Mouse (Mus musculus) macrophage (primary cell): ENCODE data around the gene Vav2. TPM values are rescaled to one million over a fixed set of nuclear protein-coding genes. Genes with fewer than 3 reads are reported as not detected.

Source experiments
- H3K27ac ChIP-seq: fragments of 350-480 bp; formaldehyde crosslinking; 2 replicates; pipeline ENCODE4 v1.9.0; 2021
- H3K36me3 ChIP-seq: fragments of 350-480 bp; formaldehyde crosslinking; 2 replicates; pipeline ENCODE4 v1.9.0; 2021; ENCODE audit errors: inconsistent target
- H3K4me3 ChIP-seq: fragments of 350-480 bp; formaldehyde crosslinking; 2 replicates; pipeline ENCODE4 v1.9.0; 2021; ENCODE audit errors: inconsistent target
- H3K79me2 ChIP-seq: fragments of 350-480 bp; formaldehyde crosslinking; 2 replicates; pipeline ENCODE4 v1.9.0; 2021; ENCODE audit errors: inconsistent target
- WGBS: methylation state at CpG from one replicate; pipeline ENCODE4 v1.1.7; 2026; ENCODE audit warnings: inconsistent platforms; ENCODE audit not compliant: missing documents; 5-methylcytosine and 5-hydroxymethylcytosine counted together
- polyA plus RNA-seq: library from polyadenylated mRNA; stranded (reverse); fragments of 250-400 nt; gene quantifications from 3 replicates; pipeline ENCODE4 v1.2.4, GENCODE M21; 2018; ENCODE audit warnings: inconsistent platforms
- total RNA-seq, 78 experiments: library from RNA; depleted of rRNA; stranded (reverse); fragments of 250-400 nt; gene quantifications; 1 replicate in 9 of 78; 2 replicates in 24 of 78; 3 replicates in 43 of 78; 4 replicates in 2 of 78; pipeline ENCODE4 v1.2.4; 2018; ENCODE audit warnings: inconsistent platforms in 56 of 78

Gene Vav2
- total RNA-seq (2018; cell fraction: chromatin; rRNA removed) = 100 to 1,000 TPM in 16 of 26 experiments, 10 to 100 TPM in 10; 23.1 to 149 (median 116) TPM
- 10 to 100 TPM; 20.9 to 53.1 (median 35.9) TPM for total RNA-seq (2018; cell fraction: cytosol; rRNA removed)
- total RNA-seq (2018; cell fraction: nucleus; rRNA removed) = 100 to 1,000 TPM in 1 of 26 experiments, 10 to 100 TPM in 25; 20.9 to 101 (median 75.0) TPM
- 18.3 to 31.2 TPM (median 24.0 TPM) in 3 replicates for polyA plus RNA-seq

DNA sequence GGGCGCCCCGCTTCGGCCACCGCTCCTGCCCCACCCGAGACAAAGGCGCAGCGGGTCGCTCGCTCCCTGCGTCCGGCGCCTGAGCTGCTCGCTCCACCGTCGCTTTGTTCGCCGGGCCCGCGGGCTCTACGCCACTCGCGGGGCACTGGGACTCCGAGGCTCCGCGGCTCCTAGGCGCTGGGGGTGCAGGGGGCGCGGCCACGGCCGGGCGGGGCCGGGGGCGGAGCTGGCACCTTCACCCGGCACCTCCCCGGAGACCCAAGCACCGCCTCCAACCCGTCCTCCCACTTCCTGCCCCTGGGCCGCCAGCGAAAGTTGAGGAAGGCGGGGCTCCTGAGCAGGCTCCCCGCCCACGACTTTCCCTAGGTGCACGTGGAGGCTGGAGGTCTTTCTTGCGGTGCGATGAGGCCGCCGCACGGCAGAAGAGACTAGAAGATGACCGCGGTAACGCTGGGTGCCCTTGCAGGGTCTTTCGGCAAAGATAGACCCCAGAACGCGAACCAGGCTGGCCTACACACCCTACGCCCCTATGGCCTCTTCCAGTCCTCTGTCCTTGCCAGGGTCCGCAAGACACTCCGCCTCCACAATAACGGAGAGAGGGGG lies at the start of gene Vav2:
Gene Vav2 (minus strand): TSS at position 179 of the 603 bp plus-strand sequence.
- H3K27ac ChIP-seq = no peak within 1 kb of the TSS
- 2% methylated on average over 57 of the region's 58 CpGs for WGBS

DNA sequence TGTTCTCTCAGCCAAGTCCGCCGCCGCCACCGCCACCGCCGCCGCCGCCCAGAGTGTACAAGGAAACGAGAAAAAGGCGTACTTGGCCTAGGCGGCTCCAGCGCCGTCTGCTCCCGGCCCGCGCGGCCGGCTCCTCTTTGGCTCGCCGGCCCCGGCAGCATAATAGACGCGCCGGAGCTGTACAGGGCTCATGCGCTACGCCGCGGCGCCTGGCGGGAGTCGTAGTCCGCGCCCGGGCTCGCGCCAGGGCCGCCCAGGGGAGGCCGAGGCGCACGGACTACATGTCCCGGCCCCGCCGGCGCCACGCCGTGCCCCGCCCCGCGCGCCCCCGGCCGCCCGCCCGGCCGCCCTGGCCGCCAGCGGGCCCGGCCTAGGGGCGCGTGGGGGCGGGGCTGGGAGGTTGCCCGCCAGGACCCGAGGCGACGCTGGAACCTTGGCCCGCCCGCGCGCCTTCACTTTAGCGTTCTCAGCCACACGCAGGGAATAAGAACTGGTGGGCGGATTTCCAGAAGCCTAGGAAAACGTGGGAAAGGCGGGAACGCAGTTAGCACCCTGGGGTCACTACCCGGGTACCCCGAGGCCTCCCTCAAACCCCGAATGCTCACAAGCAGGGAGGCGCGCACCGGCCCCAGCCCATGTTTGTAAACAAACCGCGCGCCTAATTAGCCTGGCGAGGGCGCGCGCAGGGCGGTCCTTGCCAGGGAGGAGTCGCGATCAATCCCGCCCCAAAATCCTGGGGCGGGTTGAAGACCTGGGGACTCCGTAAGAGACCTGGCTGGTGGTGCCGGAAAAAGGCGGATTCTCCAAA lies 48.9 kb upstream of the Vav2 start:
- WGBS = under 1% methylated on average over 63 of the region's 96 CpGs
- Histone ChIP-seq H3K4me3 (peak overlapping the region; percentile 55), H3K79me2 (peaks cover 41% of the 10 kb centered on the region), H3K36me3 (no peaks in the 10 kb centered on the region), H3K27ac (peak overlapping the region; percentile 58)

More for the DNA sequence above, at the start of gene Vav2:
- peak within 1 kb of the TSS; percentile 40 for H3K4me3 ChIP-seq
- peaks cover 40% of the 10 kb centered on the region for H3K79me2 ChIP-seq
- H3K36me3 ChIP-seq = no peaks in the 10 kb centered on the region

DNA sequence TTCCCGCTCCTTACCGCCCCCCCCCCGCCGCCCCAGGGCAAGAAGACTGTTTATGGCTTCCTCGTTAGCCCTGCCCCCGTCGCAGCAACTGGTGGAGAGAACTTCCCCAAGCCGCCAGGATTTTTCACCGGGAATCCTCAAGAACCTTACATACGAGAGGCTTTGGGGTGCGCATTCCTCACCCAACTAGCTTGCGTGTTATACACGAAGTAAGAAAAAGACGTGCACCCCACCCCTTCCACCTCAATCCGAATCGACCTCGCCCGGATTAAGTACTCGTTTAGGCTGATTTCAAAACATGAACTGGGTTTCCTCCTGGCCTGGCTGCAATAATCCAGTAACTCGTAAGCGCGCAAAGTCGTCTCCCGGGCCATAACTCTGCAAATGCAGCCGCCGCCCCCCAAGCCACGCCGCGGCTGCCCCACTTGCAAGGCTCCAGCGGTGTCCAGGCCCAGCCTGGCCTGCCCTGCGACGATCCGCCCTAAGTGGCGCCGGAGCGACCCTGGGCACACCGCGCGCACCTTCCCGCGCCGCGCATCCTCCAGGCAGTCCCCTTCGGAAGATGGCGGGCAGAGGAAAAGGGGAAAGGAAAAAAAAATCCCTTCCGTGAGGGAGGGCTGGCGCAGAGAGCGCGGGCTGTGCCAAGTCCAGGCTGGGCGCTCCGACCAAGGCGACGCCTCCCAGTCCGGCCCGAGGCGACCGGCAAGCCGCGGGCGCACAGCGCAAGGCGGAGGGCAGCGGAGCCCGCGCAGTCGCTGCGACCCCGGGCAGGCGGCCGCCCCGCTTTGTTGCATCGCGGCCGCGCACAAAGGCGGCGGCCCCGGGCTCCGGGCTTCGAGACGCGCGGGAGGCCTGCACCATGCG lies 48.0 kb upstream of the Vav2 start:
- 3% methylated on average over 75 of the region's 84 CpGs for WGBS
- peak overlapping the region; percentile 28 for H3K27ac ChIP-seq
- peak overlapping the region; percentile 63 for H3K4me3 ChIP-seq
- H3K79me2 ChIP-seq = peaks cover 50% of the 10 kb centered on the region
- no peaks in the 10 kb centered on the region for H3K36me3 ChIP-seq

DNA sequence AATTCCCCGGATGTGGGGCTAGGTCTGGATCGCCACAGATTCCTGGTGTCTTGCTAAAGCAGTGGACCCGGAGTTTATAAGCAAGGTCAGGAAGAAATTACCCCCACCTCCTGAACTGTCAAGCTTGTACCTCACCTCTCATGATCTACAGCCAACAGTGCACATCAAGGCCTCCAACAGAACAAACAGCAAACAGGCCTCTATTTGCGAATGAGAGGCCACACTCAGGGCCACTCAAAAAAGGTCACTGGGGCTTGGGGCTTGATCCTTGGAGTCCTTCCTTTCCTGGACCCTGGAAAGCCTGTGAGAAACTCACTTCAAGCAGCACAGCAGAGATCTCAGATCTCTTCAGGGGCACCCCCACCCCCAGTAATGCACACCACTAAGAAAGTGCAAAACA lies 47.1 kb upstream of the Vav2 start:
- Histone ChIP-seq H3K36me3 (no peaks in the 10 kb centered on the region), H3K4me3 (peak overlapping the region; percentile 63), H3K27ac (0 out of 2 replicates have a peak overlapping the region, but pooled peaks have one; percentile 28), H3K79me2 (peaks cover 59% of the 10 kb centered on the region)
- WGBS = 70% methylated on average over 4 of the region's 4 CpGs

DNA sequence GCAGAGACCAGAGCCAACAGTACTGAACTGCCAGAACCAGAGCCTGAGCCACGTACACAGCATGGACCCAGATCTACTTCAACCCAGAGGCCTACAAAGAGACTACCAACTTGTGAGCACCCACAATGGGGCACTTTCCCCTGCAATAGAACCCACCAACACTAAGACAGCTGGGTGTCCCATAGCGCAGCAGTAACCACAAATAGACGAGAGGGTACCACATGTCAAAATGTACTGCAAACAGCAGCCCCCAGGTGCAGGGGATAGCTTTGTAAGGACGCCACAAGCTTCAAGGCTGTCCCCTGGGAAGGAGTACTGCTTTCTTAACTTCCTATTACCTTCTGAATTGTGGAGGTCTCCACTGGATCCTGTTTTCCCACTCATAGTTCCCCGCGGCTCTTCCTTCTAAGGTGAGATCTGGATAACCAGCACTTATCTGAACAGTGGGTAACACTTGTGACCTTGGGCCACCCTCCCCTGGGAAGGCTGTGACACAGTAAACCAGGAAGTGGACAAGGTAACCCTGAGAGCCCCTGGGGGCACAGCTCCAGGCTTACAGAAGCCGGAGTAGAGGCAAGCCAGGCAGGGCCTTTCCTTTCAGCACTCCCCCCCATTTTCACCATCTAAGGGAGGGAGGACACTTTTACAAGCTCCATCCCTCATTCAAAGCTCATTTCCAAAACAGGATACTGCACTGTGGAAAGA lies 46.4 kb upstream of the Vav2 start:
- Histone ChIP-seq H3K4me3 (no peak overlapping the region), H3K36me3 (no peaks in the 10 kb centered on the region), H3K79me2 (peaks cover 66% of the 10 kb centered on the region), H3K27ac (no peak overlapping the region)
- 78% methylated on average over 7 of the region's 7 CpGs for WGBS

DNA sequence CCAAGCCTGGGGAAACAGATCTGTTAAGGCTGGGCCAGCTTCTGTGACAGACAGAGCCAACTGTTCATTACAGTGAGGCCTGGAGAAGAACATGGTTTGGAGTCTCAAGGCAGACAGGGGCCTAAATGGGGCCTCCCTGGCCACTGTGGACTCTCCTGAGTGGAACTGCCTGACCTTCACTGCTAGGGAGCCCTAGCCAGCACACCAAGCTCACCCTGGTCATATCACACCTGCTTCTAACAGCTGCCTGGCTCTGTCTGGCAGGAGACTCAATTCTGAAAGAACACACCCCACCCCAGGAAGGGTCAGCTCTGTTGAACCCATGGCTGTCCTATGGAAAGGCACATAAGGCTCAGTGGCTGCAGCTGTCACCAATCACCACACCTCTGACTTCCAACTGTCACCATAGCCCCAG lies 44.3 kb upstream of the Vav2 start:
- Histone ChIP-seq H3K79me2 (peaks cover 86% of the 10 kb centered on the region), H3K4me3 (no peak overlapping the region), H3K36me3 (no peaks in the 10 kb centered on the region), H3K27ac (no peak overlapping the region)

DNA sequence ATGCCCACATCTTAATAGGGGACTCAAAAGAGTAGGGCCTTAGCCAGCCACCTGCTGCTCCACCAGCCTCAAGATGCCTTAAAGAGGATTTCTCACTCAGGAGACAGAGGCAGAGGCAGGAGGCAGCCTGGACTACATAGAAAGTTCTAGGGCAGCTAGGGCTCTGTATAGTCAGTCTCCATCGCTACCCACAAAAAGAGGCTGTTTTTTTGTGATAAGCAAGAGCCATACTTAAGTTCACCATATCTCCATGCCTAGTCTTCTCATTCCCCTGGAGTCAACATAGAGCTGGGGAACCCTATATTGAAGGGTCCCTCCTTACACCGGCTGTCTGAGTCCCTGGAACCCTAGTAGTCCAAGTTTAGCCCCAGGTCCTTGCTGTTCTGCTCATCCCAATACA lies 43.7 kb upstream of the Vav2 start:
- Histone ChIP-seq H3K27ac (no peak overlapping the region), H3K36me3 (no peaks in the 10 kb centered on the region), H3K4me3 (no peak overlapping the region), H3K79me2 (peaks cover 93% of the 10 kb centered on the region)
- 97% methylated on average over 2 of the region's 2 CpGs for WGBS

DNA sequence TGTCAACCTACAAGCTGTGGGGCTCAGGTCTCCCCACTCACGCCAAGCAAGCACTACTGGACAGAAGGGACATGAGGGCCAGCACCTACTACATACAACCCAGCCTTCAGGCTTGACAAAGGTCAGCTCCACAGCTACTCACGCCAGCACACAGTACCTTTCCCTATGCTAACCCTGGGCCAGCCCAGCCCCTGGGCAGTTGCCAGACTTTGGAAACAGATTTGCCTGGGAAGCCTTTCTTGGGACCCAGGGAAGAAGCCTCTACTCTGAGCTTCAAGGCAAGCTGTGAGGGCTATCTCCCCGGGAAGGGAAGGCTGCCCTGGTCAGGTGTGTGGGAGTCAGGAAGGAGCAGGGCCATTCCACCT lies 43.1 kb upstream of the Vav2 start:
- no peaks in the 10 kb centered on the region for H3K36me3 ChIP-seq
- H3K4me3 ChIP-seq = no peak overlapping the region
- peaks cover 98% of the 10 kb centered on the region for H3K79me2 ChIP-seq
- no peak overlapping the region for H3K27ac ChIP-seq
- WGBS = 85% methylated on average over 3 of the region's 3 CpGs

DNA sequence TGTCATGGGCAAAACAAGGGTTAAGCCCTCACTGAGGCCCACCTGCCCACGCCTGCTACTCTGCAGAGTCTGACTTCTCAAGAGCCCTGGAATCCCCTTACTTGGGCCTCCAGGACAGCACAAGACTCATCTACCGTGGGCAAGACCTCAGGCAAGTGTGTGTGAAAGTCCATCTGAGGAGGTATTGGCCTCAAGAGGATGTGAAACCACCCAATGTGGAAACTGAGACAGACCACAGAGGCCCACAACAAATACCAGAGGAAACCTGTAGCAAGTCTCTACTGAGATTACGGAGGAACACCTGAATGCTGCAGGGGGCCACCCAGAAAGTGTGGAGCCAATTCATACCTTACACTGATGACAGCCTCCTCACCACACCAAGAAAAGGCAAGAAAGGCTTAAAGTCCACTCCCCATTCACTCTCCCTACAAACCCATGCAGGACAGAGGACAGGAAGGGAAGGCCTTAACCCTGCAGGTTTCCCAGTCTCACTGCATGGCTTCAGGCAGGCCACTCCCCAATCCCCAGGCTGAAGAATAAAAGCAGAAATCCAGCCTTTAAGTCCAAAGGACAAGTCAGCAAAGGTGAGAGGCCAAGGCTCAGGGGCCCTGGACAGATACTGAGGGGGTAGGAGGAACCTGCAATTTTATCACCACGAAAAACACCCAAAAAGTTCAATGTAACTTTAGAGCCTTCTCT lies 42.6 kb upstream of the Vav2 start:
- H3K27ac ChIP-seq = no peak overlapping the region
- peaks cover 2% of the 10 kb centered on the region; the same call in 1 of the 2 replicates for H3K36me3 ChIP-seq
- H3K79me2 ChIP-seq = peaks cover 100% of the 10 kb centered on the region
- H3K4me3 ChIP-seq = no peak overlapping the region
- 58% methylated on average over 4 of the region's 4 CpGs for WGBS

DNA sequence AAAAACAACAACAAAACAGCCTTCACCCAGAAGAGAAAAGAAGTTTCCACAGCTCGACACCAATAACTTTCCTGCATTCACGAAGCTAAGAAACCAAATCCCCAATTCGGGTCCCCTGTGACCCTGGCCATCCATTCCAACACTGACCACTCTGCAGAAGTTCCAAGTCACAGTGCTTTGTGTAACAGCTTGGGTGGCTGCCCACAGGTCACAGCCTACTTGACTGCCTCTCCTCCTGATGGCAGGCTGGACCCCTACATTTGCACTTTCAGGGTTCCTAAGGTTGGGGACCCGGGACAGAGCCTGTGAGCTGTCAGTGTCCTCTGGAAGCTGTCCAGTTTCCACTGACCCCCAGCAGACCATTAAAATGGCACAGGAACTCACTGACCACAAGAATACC lies 36.1 kb upstream of the Vav2 start:
- WGBS = 100% methylated on average over 4 of the region's 4 CpGs
- peaks cover 56% of the 10 kb centered on the region for H3K36me3 ChIP-seq

DNA sequence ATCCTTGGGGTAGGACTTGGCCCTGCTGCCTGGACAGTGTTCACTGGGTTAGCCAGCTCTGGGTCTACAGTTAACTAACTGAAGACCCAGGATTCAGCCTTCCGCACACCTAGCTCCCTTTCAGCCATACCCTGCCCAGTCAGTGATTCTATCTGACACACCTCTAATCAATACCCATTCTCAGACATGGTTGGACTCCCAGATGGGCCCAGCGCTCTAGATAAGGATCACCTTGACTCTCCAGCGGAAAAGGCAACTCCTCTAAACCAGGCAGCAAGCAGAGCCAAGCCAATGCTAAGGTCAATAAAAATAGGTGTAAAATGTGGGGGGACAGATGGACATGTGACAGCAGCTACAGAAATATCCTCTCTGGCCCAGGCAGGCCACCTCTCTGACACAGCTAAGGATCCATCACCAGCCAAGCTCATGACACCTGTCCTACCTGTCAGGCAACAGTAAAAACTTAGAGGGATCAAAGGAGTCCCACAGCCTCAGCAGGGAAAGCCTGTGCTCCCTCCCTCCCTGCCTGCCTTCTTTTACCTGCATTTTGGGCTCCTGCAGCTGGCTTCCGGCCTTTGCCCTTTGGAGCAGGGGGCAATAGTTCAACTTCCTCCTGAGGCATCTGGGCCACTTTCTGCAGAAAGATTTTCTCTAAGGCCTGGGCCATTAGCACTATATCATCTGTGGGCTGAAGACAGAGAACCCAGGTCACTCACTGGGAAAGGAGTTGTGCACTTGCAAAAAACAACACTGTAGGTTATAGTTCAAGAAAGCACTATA lies 35.2 kb upstream of the Vav2 start:
- 91% methylated on average over 4 of the region's 4 CpGs for WGBS
- H3K4me3 ChIP-seq = no peak overlapping the region
- no peak overlapping the region for H3K27ac ChIP-seq
- H3K36me3 ChIP-seq = peaks cover 65% of the 10 kb centered on the region
- H3K79me2 ChIP-seq = peaks cover 37% of the 10 kb centered on the region

More for the DNA sequence above, 36.1 kb upstream of the Vav2 start:
- Histone ChIP-seq H3K79me2 (peaks cover 45% of the 10 kb centered on the region), H3K27ac (no peak overlapping the region), H3K4me3 (no peak overlapping the region)

DNA sequence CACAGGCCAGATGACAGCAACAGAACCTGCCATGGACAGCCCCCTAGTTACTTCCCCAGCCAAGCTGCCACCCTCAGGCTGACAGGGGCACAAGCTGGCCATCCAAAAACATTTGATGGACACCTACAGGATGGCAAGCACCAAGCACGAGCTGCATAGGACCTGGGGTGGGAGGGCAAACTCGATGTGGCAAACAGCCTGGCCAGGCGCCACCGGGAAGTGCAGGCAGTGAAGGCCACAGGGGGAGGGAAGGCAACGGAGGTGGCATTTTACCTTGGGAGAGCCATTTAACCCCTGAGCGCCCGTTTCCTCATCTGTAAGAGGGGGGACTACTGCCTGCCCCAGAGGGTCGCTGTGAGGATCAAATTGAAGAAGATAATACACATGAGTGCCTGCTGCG lies 33.8 kb upstream of the Vav2 start:
- H3K4me3 ChIP-seq = no peak overlapping the region
- H3K36me3 ChIP-seq = peaks cover 77% of the 10 kb centered on the region
- peaks cover 23% of the 10 kb centered on the region for H3K79me2 ChIP-seq
- no peak overlapping the region for H3K27ac ChIP-seq
- 71% methylated on average over 9 of the region's 9 CpGs for WGBS

DNA sequence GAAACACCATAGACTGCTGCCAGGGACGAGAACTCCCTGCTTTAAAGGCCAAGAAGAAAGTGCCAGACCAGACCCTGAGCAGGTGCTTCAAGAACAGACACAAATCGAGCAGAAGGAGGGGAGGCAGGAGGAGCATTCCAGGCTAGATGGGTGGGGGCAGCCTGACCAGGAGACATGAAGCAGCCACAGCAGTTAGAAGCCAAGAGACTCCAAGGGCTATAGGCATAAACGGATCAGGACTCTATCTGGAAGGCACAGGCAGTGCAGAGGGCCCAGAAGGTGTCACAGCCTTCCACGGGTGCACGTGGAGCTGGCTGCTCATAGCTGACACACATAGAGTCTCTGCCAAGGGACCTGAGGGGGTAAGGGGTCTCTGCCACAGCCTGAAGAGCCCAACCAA lies 33.3 kb upstream of the Vav2 start:
- peaks cover 18% of the 10 kb centered on the region for H3K79me2 ChIP-seq
- peaks cover 82% of the 10 kb centered on the region for H3K36me3 ChIP-seq
- WGBS = 91% methylated on average over 5 of the region's 5 CpGs
- no peak overlapping the region for H3K27ac ChIP-seq
- no peak overlapping the region for H3K4me3 ChIP-seq
